Mouse (Mus musculus) brain, embryonic 14.5 days (tissue): Measurements from ENCODE around the gene Pbsn. TPM values are rescaled to one million over a fixed set of nuclear protein-coding genes. Genes with fewer than 3 reads are reported as not detected.

Source experiments
- DNase-seq: peaks from one replicate; pipeline ENCODE4 v3.0.0-alpha.2; 2011; ENCODE audit warnings: low read depth
- CTCF ChIP-seq: fragments of 200-500 bp; IDR thresholded peaks from 2 replicates; pipeline ENCODE4 v1.5.1; 2012; ENCODE audit warnings: inconsistent platforms, mild to moderate bottlenecking, moderate library complexity, borderline replicate concordance; ENCODE audit not compliant: insufficient read depth, insufficient read length; ENCODE audit errors: extremely low read depth
- POLR2A ChIP-seq: fragments of 200-500 bp; IDR thresholded peaks from 2 replicates; pipeline ENCODE4 v1.6.1; 2012; ENCODE audit warnings: mild to moderate bottlenecking, inconsistent platforms, borderline replicate concordance; ENCODE audit not compliant: poor library complexity, insufficient read depth, insufficient read length, severe bottlenecking; ENCODE audit errors: extremely low read depth
- polyA plus RNA-seq: library from polyadenylated mRNA; depleted of rRNA; stranded (reverse); fragments of >200 nt; gene quantifications from 2 replicates; pipeline ENCODE4 v1.2.3, GENCODE M21; 2012; rRNA removed

The Pbsn gene
- polyA plus RNA-seq, 1 experiment: not detected

- DNase-seq: no peak
- no peak for TF ChIP-seq CTCF
- no peak for TF ChIP-seq POLR2A
Measured at GRCm38 (mm10) chrX:77794962-77795857, 58.2 kb downstream of the Pbsn start.

GRCm38 (mm10) chrX:77788675-77789074 lies 64.7 kb downstream of the Pbsn start:
- TF ChIP-seq CTCF (no peak), POLR2A (no peak)
- DNase-seq: no peak

Other genes with a start within 250 kb of the Pbsn start
- gene Prkx, start 57.3 kb downstream of the Pbsn start, polyA plus RNA-seq: 19.8 and 22.3 TPM in 2 replicates
- not detected in 2 replicates for gene Gm14744, start 11.1 kb upstream of the Pbsn start, polyA plus RNA-seq
- gene 5430402E10Rik, start 71.4 kb upstream of the Pbsn start, polyA plus RNA-seq: not detected in 2 replicates
- not detected in 2 replicates for gene Obp1a, start 237.8 kb upstream of the Pbsn start, polyA plus RNA-seq